Mouse (Mus musculus) neural tube, embryonic 10.5 days (tissue): ENCODE data around the gene Arrdc5.
"Not testable (repeated sequence)": the region's sequence is repeated elsewhere in the genome, so short reads cannot be mapped to it uniquely, and the experiment has no call there.

Experiments used
- DNase-seq: peaks from one replicate; pipeline ENCODE4 v3.0.0-alpha.2; 2017; ENCODE audit warnings: low spot score; ENCODE audit errors: extremely low spot score

Arrdc5 gene

DNA sequence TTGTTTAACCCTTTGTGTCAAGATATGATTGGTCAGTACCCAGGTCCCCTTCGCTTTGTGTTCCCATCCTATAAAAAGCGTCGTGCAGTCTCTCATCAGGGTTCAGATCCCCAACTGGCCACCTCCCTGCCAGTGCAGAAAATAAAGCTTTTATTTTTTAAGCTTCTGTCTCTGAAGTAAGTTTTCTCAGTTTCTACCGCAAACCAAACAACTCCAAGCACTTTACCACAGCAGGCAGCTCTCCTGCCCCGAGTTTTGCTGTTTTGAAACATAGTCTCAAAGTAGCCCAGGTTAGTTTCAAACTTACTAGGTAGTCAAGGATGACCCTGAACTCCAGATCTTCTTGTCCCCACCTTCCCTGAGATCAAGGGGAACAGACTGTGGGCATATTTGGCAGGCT, 21.7 kb downstream of the Arrdc5 start:
- no peak for DNase-seq

GRCm38 (mm10) chr17:56277567-56277893, 22.6 kb downstream of the Arrdc5 start:
- DNase-seq = no peak

GRCm38 (mm10) chr17:56276643-56277566, 23.2 kb downstream of the Arrdc5 start, which contains the start of gene Ticam1:
Gene Ticam1, minus strand, starts transcription at chr17:56276786.
- DNase-seq = peak; percentile 93

- no peak for DNase-seq
These were observed 24.1 kb downstream of the Arrdc5 start for GRCm38 (mm10) chr17:56275842-56276480.

- DNase-seq = no peak
These were observed 26.1 kb downstream of the Arrdc5 start for GRCm38 (mm10) chr17:56273986-56274385.

GRCm38 (mm10) chr17:56273482-56273881, 26.6 kb downstream of the Arrdc5 start:
- no peak for DNase-seq

DNA sequence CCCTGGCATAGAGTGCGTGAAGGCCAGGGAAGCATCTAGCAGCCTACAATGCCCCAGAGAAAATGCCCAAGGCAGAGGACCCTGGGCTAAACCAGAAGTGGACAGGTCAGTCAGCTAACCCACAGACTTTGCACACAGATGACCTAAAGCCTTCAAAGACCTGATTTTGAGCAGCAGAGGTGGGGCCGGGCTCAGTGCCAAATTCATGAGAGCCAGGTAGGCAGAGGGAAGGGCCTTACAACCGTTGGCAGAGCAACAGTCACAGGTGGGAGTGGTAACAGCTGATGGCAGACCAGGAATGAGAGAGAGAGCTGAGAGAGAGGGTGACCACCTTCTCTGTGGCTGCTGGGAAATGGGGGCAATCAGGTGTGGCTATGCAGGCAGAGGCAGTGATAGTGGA, 27.4 kb downstream of the Arrdc5 start:
- no peak for DNase-seq

DNA sequence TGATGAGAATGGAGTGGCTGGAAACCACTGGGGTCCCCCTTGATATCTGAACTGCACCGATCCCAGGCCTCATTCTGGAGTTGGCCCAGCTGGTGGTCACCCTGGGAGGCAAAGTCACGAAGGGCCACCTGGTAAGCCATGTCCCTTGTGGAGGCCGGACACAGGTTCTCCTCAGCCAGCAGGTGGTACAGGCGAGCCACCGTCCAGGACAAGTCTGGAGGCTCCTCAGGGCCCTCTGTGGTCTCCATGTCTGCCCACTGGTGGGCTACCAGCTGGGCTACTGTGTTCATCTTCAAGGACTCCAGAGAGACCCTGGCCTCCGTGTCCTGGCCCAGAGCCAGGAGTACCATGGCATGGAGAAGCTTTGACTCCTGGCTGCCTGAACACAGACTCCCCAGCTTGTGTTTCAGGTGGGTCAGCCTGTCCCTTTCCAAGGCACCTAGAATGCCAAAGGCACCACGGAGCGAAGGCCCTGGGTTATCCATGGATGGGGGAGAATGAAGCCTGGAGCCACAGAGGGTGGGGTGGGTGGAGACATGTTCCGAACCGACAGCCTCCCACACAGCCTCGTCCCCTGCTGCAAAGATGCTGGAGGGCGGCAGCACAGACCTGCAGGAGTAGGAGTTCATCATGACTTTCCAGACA, 28.4 kb downstream of the Arrdc5 start:
- DNase-seq = no peak

- DNase-seq = no peak
These were observed 30.3 kb downstream of the Arrdc5 start for GRCm38 (mm10) chr17:56269741-56270140.

DNA sequence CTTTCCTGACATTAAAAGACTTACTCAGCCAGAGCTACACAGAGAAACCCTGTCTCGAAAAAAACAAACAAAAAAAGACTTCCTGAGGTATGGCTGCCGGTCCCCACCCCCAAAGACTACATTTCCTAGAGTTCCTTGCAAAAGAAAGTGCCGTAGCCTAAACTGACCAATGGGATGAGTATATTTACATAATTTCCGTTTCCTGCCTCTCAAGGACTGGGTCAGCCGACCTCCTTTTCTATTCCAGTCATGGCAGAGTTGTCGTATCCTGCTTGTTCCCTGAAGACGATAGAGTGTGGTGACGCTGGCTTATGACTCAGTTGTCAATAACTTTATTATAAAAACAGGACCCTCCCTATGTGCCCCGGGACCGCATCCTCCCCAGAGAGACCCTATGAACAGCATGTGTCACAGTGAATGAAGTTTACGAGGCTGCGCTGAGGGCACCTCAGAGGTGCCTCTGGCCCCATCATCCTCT, 30.9 kb downstream of the Arrdc5 start:
- peak; percentile 45 for DNase-seq

- no peak for DNase-seq
These were observed 33.8 kb downstream of the Arrdc5 start for GRCm38 (mm10) chr17:56266271-56266670.

- no peak for DNase-seq
These were observed 34.2 kb downstream of the Arrdc5 start for GRCm38 (mm10) chr17:56265869-56266268.

DNA sequence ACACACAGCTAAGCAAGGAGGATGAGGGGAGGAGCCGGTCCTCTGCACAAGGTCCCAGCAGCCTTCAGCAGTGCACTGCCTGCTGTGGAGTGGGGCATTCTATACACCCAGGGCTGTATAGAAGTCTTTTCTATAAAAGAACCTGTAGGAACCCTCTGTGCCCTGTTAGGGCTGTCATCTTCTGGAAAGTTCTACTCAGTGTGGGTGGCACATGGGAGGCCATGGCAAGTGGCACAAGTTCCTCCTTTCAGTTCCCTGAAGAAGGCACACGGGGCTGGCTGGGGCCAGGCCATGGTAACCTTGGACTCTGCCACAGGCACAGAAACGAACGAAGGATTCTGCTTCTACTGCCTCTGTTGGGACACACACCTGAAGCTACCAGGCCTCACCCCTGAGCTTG, 35.1 kb downstream of the Arrdc5 start:
- no peak for DNase-seq

GRCm38 (mm10) chr17:56264020-56264419, 36.1 kb downstream of the Arrdc5 start:
- peak; percentile 70 for DNase-seq

DNA sequence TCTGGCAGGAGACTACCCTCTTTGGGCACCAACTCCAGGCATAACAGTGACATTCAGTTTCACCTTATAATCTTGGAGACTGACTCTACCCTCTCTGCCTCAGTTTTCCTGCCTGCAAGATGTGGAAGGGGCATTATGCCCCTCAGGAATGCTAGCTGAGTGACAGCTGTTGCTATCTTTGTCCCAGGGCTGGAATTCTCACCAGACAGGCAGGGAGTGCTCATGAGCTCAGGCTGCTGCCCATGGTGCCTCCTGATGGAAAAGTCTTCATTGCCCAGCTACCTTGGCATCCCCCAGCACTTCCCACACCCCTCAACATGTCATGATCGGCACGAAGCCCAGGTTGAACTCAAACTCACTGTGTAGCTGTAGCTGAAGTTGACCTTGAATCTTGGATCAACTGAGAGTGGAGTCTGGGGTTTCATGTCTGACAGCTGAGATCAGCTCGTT, 37.4 kb downstream of the Arrdc5 start:
- DNase-seq = no peak

- no peak for DNase-seq
These were observed 38.9 kb downstream of the Arrdc5 start for GRCm38 (mm10) chr17:56261166-56261565.

GRCm38 (mm10) chr17:56259301-56260037, 40.6 kb downstream of the Arrdc5 start:
- DNase-seq = no peak

DNA sequence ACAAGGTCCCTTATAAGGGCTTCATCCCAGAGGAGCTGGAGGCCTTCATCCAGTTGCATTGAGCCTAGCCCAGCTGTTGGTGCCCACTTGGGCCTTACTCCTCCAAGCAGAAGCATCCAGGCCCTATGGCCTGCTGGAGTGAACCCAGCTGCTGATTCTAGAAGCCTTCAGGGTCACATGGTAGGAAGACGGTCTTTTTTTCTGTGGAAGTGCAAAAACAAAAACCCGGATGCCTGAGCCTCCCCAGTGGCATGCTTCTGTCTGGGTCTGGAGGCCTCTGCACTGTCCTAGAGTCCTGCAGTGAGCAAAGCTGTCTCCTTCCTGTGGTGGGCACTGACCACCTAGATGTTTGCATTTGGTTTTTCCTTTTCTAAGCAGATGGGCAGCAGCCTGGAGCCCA, 41.3 kb downstream of the Arrdc5 start:
- DNase-seq = not testable (repeated sequence)

- not testable (repeated sequence) for DNase-seq
These were observed 41.8 kb downstream of the Arrdc5 start for GRCm38 (mm10) chr17:56258269-56258668.

DNA sequence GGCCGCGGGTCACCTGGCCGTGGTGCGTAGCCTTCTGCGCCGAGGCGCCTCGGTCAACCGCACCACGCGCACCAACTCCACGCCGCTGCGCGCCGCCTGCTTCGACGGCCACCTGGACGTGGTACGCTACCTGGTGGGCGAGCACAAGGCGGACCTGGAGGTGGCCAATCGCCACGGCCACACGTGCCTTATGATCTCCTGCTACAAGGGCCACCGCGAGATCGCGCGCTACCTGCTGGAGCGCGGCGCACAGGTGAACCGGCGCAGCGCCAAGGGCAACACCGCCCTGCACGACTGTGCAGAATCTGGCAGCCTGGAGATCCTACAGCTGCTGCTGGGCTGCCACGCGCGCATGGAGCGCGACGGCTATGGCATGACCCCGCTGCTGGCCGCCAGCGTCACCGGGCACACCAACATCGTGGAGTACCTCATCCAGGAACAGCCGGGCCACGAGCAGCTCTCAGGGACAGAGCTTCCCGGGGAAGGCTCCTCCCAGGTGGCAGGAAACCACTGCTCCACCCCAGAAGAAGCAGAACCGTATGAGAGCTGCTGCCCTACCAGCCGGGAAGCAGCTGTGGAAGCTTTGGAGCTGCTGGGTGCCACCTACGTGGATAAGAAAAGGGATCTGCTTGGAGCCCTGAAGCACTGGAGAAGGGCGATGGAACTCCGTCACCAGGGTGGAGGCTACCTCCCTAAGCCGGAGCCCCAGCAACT, 42.7 kb downstream of the Arrdc5 start:
- DNase-seq = no peak
